Mouse (Mus musculus): ENCODE results near the gene Osbpl10.

DNA sequence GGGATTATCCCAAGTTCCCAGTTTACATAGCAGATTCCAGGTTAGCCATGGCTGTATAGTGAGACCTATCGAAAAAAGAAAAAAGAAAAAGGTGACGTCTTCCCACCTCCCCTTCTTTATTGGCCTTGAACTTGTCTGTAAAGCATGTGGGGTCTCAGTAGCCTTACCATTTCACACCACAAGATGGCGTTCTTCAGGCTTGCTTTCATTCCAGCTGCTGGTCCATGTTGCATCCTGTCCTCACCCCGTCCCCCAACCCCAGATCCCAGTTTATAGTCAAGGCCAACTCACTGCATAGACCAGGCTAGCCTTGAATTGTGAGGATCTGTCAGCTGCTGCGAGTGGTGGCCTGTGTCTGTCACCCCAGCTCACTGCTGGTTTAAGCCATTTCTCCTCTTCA, 111.3 kb downstream of the Osbpl10 start:
- TF ChIP-seq POLR2A (IDR thresholded peaks at IDR 0.05; ENCODE audit: borderline replicate concordance, control insufficient read depth, low read depth, low read length): no peak
- no peak for TF ChIP-seq CTCF (IDR thresholded peaks at IDR 0.05; ENCODE audit: control insufficient read depth, insufficient read depth, low read length)

Measured in bone marrow, adult 2 months (tissue).